Mouse (Mus musculus) megakaryocyte-erythroid progenitor cell, adult 5-6 weeks (primary cell): Measurements from ENCODE around the gene Hist1h3c. TPM values are rescaled to one million over a fixed set of nuclear protein-coding genes. Genes with fewer than 3 reads are reported as not detected.

Experiments used
- ATAC-seq: replicated peaks from 2 replicates; pipeline ENCODE4 v1.8.0; 2016; ENCODE audit warnings: mild to moderate bottlenecking, inconsistent platforms; ENCODE audit not compliant: severe bottlenecking, poor library complexity, low FRiP score, low TSS enrichment
- total RNA-seq, 2 experiments: library from RNA; stranded (forward) in 1 of 2; stranded (reverse) in 1 of 2; fragments of 200-1000, 215-1000 nt in 1 of 2; fragments of >200 nt in 1 of 2; fragmentation: Nextera tagmentation in 1 of 2; gene quantifications; 2 replicates each; pipeline ENCODE4 v1.2.3; 2014 to 2017

The Hist1h3c gene
- total RNA-seq, 2 experiments from 2014 or later = 81.7 to 555 TPM

GRCm38 (mm10) chr13:23759251-23759771 is 13.9 kb upstream of the Hist1h3c start:
- no peak for ATAC-seq

DNA sequence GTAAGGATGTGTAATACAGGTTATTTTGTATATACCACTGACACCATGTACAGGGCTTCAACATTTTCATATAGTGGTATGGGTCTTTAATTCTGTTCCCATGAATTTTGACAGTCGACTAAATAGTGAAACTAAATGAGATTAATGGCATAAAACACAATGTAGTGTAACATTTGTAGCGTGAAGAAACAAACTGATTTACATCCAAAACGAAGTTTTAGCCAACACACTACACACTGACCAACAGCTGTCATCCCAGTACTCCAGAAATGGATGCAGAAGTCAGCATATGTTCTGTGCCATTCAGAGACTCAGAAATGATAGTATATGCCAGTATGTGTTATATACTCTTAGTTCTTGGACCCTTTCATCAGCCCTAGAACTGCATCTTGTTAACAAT is 12.5 kb upstream of the Hist1h3c start:
- no peak for ATAC-seq

DNA sequence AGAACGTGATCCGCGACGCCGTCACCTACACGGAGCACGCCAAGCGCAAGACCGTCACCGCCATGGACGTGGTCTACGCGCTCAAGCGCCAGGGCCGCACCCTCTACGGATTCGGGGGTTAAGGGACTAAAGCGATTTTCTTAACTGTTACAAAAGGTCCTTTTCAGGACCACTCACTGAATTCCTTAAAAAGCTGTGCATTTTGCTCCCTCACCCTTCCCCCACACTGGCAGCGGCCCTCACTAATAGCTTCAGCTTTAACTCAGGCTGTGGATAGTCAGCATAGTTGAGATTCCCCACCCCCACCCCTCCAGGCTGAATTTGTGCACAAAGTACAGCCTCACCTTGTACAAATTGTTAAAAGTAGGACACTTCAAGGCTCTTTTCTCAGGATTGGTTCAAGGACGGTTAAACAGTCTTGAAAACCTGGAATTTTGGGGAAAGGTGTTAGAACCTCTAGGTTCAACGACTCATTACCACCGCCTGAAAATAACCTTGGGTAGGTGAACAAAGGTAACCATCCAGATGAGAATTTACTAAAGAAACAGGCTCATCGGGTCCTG is 11.9 kb upstream of the Hist1h3c start:
- ATAC-seq = peak; percentile 38

DNA sequence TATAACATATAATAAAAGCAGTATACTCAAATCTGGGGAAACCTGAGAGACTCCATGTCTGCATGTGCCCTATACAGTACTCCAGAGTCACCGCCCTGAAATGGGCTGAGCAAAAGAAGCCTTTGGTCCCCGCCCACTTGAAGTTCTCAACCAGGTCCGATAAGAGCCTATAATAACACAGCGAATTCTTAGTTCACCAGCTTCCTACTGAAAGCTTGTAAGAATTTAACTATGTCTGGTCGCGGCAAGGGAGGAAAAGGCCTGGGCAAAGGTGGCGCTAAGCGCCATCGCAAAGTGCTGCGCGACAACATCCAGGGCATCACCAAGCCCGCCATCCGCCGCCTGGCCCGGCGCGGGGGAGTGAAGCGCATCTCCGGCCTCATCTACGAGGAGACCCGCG is 11.4 kb upstream of the Hist1h3c start, which contains the start of gene Hist1h4b:
Hist1h4b (plus strand) TSS at position 224 of the 400 bp plus-strand sequence.
- ATAC-seq = peak; percentile 45

- ATAC-seq = no peak
These were observed 9.6 kb upstream of the Hist1h3c start for GRCm38 (mm10) chr13:23755000-23755399.

DNA sequence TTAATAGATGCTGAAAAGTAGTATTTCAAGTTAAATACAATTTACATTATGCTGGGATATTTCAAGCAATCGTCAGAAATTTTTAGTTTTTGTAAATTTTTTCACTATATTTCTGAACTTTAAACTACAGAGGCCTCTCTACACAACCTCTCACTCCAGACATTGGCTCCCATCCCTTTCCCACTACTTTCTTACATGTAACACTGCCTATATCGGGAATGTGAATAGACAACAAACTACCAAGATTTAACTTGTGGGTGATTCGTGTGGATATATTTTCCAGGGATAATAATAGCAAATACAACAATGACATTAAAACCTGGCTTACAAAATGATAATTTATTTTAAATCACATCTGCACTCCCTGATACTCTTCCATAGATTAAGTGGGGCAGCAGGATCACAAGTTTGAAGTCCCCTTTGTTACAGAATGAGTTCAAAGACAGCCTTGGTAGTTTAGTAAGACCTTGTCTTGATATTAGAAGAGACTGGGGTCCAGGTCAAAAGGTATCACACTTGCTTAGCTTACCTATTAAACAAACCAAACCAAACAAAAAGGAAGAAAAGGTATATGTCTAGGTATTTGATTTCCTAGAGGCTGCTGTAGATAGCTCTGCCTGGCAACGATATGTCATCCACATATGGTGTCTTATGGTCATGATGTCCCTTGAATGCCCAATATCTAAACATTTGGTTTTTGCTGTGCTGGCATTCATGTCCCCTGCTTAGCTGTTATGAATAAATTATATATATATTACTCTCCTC is 8.1 kb upstream of the Hist1h3c start:
- ATAC-seq = no peak

DNA sequence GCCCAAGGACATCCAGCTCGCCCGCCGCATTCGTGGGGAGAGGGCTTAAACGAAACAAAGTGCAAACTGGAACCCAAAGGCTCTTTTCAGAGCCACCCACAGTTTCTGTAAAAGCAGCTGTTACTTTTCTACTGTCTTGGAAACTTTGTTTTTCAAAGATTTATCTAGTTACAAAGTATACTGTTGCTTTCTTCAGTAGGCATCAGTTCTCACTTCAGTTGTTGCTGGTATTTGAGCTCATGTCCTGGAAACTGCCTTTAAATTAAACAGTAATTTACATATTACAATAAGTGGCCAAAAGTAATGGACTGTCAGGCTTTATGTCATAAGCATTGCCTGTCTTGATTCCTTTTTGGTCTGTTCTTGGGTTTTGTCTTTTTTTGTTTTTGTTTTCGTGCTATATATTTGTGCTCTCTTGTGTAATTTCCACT is 7.4 kb upstream of the Hist1h3c start:
- no peak for ATAC-seq

DNA sequence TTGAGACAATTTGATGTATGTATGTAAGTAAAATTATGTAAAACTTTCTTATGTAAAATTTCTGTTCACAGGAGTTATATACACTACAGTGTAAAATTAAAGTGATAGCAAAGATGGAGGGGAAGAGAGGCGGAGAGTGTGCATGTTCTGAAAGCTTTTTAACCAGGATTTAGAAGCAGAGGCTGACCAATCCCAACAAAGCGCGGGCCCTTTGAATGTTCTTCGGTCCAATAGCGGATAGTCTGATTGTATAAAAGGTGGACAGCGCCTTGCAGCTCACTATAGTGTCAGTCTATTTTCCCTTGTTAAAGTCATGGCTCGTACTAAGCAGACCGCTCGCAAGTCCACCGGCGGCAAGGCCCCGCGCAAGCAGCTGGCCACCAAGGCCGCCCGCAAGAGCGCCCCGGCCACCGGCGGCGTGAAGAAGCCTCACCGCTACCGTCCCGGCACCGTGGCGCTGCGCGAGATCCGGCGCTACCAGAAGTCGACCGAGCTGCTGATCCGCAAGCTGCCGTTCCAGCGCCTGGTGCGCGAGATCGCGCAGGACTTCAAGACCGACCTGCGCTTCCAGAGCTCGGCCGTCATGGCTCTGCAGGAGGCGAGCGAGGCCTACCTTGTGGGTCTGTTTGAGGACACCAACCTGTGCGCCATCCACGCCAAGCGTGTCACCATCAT is 6.8 kb upstream of the Hist1h3c start, which contains the start of gene Hist1h3b:
Hist1h3b (plus strand) TSS at position 201 of the 675 bp plus-strand sequence.
- ATAC-seq = peak; percentile 71

DNA sequence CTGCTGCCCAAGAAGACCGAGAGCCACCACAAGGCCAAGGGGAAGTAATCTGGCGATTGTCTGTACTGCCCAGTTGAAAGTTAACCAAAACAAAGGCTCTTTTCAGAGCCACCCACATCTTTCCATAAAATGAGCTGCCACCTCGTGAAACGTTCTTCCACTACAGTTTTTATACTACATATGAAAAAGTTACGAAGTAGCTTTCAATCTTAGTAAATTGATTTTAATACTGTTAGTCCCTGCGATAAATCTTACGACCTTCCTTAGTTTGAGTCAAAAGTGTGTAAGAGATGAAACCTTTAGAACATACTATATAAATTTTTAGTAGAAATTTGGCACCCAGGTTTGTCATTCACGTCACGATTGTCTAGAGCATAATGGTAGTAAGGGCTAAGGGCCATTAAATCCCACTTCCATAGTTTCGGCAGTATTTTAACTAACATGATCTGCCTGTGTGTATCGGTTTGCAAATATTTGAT is 6.1 kb upstream of the Hist1h3c start:
- ATAC-seq = 0 out of 2 replicates have a peak, but pooled peaks have one; percentile 15

- peak; percentile 60 for ATAC-seq
These were observed 5.6 kb upstream of the Hist1h3c start, which contains the start of gene Hist1h2ab for GRCm38 (mm10) chr13:23750839-23751477. Gene Hist1h2ab (plus strand): TSS chr13:23751126.

- ATAC-seq = no peak
These were observed 4.2 kb upstream of the Hist1h3c start for GRCm38 (mm10) chr13:23749563-23750121.

GRCm38 (mm10) chr13:23747892-23748288 is 2.5 kb upstream of the Hist1h3c start:
- no peak for ATAC-seq

- peak; percentile 9; the same call in 1 of the 2 replicates for ATAC-seq
These were observed 1.9 kb upstream of the Hist1h3c start for GRCm38 (mm10) chr13:23747081-23747891.

- peak; percentile 74 for ATAC-seq
These were observed 1.0 kb upstream of the Hist1h3c start, which contains the start of gene Hist1h2bb for GRCm38 (mm10) chr13:23746201-23747080. Gene Hist1h2bb (plus strand): TSS chr13:23746734.

DNA sequence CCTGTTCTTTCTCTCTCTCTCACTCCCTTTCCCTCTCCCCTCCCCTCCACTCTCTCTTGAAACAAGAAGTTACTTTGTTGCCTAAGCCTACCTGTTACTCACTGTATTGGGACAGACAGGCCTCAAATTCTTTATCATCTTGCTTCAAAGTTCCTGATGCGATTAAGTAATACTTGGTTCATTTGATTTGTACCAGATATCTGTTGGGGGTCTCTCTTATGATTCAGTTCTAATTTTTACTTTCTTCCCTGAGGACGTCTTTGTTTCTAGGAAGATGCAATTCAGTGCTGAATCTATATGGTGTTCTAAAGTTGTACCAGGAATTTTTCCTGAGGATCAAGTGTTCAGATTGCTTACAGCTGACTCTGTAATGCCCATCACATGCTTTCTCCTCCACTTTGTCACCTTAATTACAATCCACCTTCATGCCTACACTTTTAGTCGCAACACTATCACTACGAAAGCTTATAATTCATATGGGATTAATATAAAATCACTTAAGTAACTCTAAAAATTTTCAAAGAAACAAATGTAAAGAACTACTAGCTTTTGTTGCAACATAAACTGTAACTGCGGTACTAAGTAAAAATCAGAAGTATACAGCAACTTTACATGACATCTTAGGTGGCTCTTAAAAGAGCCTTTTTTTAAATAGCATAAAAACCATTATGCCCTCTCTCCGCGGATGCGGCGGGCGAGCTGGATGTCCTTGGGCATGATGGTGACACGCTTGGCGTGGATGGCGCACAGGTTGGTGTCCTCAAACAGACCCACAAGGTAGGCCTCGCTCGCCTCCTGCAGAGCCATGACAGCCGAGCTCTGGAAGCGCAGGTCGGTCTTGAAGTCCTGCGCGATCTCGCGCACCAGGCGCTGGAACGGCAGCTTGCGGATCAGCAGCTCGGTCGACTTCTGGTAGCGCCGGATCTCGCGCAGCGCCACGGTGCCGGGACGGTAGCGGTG is 701 bp downstream of the Hist1h3c start:
- no peak for ATAC-seq

DNA sequence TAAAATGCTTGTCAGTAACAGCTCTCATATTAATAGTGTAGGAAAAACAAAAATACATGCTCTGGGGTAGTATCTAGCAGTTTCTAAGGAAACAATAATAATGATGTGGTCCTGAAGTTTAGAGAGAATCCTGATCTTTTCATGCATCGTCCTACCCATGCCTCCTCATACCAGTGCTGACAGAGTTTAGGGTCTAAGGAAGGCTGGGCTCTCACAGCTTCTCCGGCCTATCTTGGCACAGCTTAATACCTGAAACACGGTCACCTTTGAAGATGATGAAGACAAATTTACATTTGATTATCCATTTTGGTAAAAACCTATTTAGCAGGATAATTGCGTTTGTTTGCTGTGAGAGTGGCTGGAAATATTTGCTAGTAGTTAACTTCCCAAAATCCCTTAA is 1.4 kb downstream of the Hist1h3c start:
- ATAC-seq = no peak
